Mouse (Mus musculus): ENCODE results near the gene Gm20517.

Gm20517 gene

DNA sequence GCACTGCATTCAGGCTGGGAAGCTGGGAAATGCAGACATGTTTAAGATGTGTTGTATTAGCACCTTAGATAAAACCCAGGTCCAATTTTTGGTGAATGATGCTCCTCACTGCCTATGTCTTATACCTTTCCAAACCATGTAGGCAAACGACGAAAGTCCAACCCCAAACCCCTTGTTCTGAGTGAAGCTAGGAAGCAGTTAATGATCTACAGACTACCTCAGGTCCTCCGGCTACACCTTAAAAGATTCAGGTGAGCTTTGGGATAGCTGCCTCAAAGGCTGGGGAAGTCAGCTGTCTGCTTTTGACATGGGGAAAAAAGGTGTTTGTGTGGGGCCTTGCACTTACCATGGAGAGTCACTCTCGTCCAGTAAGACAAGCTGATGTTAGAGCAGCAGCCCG, 67.3 kb downstream of the Gm20517 start:
- DNase-seq = no peak

DNA sequence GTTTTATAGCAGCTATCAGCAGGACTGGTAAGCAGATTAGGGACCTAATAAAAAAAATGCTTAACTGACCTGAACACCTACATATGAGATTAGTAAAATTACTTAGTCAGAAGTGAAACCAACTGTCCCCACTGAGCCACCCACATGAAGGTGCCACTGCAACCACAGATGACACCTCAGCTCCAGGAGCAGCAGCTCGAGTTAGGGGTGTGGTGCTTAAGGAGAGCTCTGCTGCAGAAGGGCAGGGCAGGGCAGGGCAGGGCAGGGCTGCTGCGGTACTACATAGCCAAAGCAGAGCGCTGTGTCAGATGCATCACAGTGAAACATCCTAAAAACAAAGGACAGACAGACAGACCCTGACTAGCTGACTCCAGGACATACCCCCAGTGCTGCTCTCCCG, 71.4 kb downstream of the Gm20517 start:
- DNase-seq = no peak

DNA sequence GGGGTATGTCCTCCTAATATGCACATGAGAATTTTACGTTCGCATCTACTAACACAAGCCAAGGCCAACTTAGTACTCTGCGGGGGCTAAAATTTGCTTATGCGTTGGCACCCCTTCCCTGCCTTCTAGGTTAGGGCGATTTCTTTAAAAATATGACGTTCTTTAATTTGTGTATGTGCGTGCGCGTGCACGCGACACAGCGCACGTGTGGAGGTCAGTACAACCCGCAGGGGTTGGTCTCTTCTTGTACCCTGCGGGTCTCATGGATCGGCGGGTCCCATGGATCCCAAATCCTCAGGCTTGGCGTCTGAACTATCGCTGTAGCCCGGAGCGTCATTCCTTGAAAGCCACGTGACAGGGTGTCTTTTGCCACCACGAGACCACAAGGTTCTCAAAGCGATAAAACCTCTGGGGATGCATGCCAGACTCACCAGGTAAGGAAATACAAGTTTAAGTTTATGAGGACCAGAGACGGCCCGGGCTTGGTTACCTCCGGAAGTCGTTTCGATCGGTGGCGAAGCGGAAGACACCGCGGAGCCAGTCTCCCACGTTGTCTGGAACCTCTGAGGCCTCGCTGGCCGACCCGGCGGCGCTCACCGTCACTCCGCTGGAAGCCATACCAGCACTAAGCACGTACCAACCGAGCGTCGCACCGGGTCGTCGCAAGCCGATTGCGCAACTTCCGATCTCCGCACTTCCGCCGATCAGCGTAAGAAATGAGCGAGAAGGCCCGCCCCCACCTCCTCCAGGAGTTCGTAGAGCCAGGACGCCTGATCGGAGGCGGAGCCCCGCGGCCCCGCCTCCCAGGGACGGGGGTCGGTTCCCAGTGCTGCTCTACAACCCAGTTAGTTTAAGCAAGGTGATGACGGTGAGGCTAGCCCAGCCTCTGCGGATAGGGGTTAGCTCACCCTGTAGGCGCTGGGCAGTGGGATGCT, 76.3 kb downstream of the Gm20517 start:
- peak; percentile 98 for DNase-seq

DNA sequence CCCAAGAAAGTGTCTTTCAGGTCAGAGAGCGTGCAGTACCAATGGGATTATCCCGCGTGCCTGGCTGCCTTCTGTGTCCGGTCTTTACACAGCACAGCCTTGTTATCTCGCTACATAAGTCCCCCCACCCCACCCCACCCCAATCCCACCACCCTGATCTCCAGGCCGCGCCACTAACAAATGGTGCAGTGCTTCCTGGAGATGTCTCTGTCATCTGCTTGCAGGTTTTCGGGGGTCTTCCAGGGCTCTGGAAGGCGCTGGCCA, 76.9 kb downstream of the Gm20517 start, which contains the start of gene Tomm6:
Gene Tomm6, minus strand, starts transcription at position 43 of the 264 bp plus-strand sequence.
- no peak for DNase-seq

DNA sequence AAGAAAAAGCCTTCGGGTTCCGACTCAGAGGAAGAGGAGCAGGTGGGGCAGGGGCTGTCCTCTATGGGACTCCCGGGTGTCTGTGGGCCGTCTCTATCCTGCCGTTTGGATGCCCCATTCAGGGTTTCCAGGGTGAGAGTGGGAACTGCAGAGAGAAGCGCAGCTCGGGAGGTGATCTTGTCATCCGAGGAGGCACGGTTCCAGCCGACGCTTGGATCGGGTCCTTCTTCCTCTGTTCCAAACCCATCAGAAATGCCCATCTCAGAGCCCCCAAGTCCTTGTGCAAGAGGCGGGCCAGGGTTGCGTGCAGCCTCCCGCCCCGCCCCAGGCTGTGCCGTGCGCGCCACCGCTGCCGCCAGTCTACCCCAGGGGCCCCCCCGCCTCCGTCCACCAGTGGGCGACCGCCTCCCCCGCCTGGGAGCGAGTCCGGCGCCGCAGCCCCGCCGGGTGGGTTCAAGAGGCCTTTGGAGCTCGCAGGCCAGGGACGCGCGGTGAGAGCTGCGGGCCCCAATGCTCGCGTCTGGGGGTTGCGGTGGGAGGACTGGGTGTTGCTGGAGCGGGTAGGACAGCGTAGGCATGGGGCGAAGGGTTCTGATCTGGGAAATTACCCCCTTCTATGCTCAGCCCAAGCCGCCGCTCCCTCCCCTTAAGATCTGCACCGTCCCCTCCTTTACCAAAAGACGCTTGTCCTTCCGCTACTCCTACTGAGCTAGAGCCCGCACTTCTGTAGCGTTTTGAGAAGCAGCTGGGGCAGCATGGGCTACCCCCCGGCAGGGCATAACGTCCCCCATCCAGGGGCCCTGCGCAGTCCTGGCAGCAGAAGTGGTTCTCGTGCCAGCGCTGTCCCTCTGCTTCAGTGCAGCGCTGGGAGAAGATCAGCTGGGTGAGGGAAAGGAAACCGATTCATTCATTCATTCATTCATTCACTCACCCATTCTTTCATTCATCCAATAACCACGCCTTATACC, 77.5 kb downstream of the Gm20517 start, which contains the start of gene Frs3:
Gene Frs3, plus strand, starts transcription at position 423 of the 968 bp plus-strand sequence.
- peak; percentile 88 for DNase-seq

DNA sequence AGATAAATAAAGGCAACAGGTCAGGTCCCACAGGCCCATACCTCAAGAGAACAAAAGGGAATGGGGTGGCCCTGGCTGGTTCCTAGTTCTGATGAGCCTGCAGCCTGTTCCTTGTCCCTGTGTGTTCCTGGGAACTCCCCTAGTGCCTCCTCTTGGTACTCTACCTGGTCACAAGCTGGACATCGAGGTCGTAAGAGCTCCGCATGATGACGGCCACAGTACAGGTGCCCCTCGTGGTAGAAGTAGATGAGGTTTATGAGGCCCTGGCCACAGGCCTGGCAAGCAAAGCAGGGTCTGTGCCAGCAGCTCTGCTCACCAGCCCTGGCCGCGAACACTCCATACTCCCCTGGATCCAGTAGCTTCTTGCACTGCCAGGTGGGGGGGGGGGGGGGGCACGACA, 78.5 kb downstream of the Gm20517 start:
- no peak for DNase-seq

DNA sequence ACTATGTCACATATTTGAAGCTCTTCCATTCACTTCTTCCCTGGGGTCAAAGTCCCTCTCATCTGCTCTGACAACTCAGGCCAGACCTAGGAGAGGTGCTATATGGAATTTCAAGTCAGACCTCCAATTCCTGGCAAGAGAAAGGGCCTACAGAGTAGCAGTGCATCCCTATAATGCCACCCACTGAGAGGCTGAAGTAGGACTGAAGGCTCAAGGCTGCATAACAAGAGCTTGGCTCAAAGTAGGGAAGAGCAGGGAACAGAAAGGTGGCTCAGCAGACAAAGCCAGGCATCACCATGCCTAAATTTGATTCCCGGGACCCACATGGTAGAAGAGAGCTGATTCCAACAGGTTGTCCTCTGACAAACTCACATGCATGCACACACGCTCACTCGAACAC, 80.3 kb downstream of the Gm20517 start:
- DNase-seq = no peak

DNA sequence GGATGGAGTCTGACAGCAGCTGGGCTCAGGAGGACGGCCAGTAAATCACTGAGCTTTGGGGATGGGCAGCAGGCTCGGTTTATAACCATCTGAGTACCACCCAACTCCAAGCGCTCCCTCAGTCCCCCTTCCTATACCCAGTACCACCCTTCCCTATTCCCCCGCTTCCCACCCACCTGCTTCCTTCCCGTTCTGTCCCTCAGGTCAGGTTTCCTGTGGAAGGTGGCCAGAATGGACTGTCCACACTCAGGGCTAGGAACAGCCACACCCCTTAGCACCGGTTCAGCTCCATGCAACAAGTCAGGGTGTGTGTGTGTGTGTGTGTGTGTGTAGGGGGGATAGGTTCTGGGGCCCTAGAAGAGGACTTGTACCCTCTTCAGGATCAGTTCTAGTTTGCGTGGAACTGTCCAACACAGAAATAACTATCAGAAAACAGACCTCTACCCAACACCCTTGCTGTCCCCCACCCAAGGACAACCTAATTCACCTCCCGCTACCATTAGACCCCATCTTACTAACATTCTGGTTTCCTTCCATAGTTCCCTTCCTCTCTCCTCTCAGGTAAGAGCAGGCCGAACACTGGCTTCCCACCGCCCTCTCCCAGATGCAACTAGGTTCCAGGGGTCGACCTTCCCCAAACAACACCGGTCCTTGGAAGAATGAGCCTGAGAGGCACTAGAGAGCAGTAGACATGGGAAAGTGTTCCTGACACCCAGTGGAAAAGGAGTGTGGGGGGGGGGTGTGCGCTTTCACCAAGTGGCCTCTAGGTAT, 82.5 kb downstream of the Gm20517 start:
- DNase-seq = peak; percentile 55

DNA sequence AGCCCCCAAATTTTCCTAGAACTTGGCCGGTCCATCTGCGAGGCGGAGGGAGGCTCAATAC, 82.9 kb downstream of the Gm20517 start, which contains the start of gene Gm21981:
Gene Gm21981, minus strand, starts transcription at position 14 of the 61 bp plus-strand sequence.
- no peak for DNase-seq

DNA sequence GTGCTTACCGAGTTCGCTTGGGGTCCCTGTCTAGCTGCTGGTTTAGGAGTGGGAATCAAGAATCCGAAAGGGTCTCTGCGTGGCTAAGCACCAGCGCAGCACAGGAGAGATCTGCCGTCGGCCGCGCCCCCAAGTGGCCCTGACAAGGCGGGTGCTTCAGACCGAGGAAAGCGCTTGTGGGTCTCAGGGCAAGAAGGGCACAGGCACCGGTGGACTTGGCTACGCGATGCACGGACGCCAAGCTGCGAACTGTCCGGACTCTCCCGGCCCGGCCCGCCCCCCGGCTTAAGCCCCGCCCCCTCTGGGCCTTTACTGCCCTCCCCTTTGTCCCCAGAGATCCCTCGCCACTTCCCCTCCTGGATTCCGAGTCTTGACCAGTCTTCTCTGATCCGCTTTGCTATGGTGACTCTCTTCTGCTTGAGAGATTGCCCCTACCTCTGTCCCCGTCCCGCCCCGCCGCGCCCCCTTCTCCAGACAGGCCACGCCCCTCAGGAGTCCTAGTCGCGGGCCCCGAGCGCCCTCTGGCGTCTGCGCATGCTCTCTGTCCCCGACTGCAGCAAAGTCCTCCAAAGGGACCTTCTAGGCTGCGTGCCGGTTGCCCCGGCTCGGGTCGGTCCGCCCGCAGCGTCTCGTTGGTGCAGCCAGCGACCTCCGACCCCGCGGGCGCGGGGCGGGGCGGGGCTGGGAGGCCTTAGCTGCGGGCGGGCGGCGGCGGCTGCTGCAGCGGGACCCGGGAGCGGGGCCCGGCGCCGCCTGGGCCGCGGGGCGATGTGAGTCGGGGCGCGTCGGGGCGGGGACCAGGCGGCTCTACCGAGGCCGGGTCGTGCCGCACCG, 83.3 kb downstream of the Gm20517 start, which contains the start of gene Prickle4:
Gene Prickle4, minus strand, starts transcription at position 234 of the 834 bp plus-strand sequence.
- peak; percentile 99 for DNase-seq

DNA sequence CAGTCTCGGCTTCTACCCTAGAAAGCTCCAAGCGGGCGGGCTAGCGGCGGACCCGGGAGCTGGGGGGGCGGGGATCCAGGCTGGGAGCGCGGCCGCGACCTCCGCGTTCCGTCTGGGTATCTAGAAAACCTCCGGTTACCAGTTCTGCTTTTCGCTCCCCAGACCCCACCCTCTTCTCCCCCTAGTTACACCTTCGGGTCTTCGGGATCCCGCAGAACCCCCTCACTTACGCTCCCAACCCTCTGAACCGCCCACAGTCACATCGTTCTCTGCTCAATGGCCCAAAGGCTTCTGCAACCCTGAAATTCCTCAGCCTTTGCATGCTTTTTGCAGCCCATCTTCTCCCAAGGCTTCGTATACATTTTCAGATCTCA, 83.9 kb downstream of the Gm20517 start:
- no peak for DNase-seq

DNA sequence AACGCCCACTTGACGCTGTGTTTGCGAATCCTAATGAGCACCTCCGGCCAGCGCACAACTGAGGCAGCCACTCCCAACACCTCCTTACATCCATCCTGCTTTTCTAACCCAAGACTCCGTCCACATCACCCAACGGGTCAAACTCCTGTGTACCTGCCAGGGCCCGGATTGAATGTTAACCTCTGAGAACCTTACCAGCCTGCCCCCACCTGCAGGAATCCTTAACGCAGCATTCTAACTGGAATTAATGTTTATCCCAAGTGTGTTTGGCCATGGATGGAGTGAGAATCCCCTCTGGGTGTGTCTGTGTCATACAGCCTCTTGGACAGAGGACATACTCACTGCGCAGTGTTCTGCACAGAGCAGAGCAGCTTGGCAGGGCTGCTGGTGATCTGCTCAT, 86.8 kb downstream of the Gm20517 start:
- DNase-seq = peak; percentile 58

DNA sequence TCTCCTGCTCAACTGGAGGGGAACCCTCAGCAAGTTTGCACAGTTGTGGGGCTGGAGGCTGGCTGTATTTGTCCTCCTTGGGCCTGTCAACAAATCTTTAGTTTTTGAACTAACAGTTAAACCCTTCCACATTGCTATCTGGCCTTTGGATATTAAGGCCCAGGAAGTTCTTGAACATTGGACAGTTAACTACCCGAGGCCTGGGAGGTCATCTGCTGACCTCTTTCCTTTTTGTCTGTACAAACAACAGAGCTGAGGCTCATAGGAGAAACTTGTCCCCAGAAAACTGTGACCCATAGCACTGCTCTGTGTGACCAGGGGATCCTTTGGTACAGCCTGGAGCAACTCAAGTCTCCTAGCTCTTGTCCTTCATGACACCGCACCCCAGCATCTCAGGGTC, 87.7 kb downstream of the Gm20517 start:
- no peak for DNase-seq

DNA sequence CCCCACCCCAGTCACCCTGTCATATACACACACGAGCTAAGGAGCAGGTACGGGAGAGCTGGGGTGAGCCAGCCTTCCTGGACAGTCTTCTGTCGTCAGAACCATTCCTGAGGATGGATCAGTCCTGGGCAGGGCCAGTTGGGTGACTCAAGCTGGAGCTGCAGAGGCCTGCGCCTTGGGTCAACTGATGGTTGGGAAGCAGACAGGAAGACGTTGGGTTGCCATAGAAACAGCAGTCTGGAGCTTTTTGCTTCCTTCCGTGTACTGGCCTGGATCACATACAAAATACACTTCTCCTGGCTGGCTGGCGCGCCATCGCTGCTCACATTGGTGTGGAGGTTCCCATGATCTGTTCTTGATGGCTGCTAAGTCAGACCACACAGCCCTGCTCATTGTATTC, 90.4 kb downstream of the Gm20517 start:
- no peak for DNase-seq

DNA sequence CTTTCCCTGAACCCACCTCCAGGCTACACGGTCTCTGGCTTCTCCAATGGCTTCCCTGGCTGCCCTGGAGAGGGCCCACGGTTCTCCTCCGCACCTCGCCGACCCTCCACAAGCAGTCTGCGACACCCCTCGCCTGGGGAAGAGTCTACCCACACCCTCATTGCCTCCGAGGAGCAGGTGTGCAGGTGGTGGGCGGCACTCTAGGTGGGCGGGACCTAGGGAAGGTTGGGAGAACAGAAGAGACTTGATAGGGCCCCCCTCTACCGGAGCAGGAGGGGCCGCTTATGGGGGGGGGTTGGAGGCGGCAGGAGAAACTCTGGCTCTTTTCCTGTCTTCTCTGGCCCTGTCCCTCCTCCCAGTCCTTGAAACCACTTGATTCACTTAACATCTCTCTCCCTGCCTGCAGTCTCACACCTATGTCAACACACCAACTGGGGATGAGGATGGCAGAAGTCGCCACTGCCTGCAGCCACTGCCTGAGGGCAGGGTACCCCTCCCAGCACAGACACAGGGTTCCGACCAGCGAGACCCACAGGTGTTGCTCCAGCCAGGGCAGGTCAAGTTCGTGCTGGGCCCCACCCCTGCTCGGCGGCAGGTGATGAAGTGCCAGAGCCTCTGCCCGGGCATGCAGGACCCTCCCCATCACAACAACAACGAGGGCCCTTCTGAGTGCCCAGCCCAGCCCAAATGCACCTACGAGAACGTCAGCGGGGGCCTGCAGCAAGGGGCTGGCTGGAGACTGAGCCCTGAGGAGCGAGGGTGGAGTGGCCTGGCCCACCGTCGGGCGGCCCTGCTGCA, 91.4 kb downstream of the Gm20517 start:
- no peak for DNase-seq

DNA sequence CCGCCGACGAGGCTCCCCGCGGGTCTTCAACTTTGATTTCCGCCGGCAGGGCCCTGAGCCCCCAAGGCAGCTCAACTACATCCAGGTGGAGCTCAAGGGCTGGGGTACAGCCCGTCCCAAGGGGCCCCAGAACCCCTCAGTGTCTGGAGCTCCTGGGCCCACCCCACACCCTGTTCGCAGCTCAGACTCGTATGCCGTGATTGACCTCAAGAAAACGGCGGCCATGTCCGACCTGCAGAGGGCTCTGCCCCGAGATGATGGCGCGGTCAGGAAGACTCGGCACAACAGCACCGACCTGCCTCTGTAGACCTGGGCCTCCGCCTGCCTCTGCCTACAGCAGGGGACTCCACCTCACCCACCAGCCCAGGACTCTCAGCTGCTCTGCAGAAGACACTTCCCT, 92.2 kb downstream of the Gm20517 start:
- no peak for DNase-seq

DNA sequence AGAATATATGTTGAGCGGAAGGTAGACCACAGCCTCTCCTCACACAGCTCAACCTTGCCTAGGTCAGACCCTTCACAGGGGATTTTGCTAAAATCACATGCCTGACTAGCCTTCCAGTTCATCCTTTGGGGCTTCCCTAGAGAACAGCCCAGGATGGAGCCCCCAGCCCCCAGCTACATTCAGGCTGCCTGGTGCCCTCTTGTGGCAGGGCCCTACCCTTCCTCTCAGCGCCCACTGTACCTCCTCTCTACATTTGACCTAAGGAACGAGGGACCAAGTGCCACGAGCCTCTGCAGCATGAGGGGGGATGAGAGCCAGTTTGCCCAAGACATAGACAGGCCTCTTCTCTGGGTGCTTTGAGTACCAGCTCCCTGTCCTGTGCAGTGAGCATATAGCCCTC, 93.3 kb downstream of the Gm20517 start:
- DNase-seq = no peak

DNA sequence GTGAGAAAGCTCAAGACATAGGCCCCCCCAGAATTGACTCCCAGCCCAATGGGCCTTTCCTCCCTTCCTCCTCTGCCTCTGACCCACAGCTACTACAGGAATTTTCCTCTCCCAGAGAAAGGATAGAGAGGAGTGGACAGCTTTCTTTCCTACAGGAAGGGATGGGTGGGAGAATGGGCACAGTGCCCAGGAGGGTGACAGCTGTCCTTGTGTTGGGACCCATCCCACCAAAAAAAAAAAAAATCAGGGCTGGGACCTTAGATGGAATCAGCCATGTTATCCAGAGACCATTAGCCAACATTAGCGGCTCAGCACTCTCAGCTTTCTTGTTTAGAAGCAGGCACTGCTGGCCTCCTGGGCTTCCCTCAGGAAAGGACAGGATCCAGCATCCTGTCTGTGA, 94.8 kb downstream of the Gm20517 start:
- DNase-seq = peak; percentile 73

DNA sequence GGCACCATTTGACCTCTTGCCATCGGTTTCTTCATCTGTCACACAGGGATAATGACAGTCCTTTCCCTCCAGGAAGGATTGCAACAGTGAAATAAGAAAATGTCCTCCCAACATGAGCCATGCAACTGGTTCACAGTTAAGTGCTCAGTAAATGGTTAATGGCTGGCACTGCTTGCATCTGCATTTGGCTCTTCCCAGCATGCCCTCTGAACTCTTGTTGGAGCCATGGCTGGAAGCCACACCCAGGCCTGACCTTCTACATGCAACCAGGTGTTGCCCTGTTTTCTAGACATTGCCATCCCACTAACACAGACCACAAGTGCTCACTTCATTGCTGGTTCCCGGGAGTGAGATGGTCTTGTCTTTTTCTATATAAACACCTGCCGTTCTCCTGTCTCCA, 96.6 kb downstream of the Gm20517 start:
- DNase-seq = no peak

DNA sequence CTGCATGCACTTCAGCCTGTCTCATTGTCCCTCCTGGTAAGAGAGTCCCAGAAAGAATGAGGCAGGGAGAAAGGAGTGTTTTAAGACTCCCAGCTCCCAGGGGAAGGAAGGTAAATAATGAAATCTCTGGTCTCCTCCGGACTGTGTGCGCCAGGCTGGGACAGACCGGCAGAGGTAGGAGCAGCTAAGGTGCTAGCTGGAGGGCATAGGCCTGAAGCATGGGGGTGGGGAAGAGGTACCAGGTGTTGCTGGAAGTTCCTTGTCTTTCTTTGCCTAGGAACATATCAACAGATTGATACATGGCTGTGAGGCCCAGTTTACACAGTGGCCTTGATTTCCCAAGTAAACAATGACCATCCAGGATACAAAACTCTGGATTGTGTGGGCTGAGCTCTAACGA, 97.6 kb downstream of the Gm20517 start:
- DNase-seq = no peak

DNA sequence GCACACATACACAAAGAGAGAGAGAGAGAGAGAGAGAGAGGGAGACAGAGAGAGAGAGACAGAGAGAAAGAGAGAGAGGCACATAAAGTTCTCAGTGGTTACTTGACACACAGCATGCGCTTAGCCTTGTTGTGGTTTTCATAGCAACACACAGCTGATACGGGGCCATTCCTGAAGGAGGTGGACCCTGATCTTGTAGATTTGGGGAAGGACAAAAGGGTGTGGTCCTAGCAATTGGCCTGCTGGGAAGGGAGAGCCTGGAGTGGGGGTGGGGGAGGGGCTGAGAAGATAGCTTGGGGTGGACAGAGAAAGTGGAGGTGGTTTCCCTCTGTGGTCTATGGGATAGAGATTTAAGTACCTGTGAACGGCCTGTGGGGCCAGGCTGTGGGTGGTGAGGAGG, 98.6 kb downstream of the Gm20517 start:
- no peak for DNase-seq

DNA sequence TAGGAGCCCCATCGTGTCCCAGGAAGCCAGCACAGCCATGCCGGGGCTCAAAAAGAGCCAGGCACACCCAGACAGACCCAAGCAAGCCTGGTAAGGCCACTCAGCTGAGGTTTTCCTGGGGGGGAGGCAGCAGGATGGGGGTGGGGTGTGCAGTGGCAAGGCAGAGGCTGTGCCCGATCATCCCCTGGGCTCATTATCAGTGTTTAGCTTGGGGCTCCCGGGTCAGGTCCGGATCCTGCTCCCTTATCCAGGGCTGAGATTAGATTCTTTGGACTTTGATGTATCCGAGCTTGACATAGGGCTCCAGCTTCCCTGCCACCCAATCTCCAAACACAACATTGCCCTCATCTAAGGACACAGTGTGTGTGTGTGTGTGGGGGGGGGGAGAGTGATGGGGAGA, 100.5 kb downstream of the Gm20517 start:
- DNase-seq = no peak
